ENCODE assay signal across 31 mouse cellular contexts in genomic region chr4:133445727-133446126, GRCm38 (mm10). TPM values are rescaled to one million over a fixed set of nuclear protein-coding genes. Genes with fewer than 3 reads are reported as not detected.
"Had no signal": no experiment of that assay in that cellular context is flagged by ENCODE, and none has a peak within 500 bp of the region (broad histone marks: within the 10 kb centered on the region; RNA-seq: fewer than 3 reads in every experiment).

No protein-coding gene starts in this region.

- H3K4me1 ChIP-seq: liver, embryonic 12.5 days had no signal

- H3K4me3 ChIP-seq: heart, adult 2 months; heart, embryonic 13.5 days; heart, embryonic 15.5 days; hindbrain, embryonic 13.5 days; hindbrain, embryonic 15.5 days; intestine, embryonic 15.5 days; kidney, embryonic 15.5 days; limb, embryonic 13.5 days; limb, embryonic 15.5 days; liver, embryonic 12.5 days had no signal

- H3K27ac ChIP-seq: heart, adult 2 months; heart, embryonic 13.5 days; heart, embryonic 15.5 days; hindbrain, embryonic 13.5 days; hindbrain, embryonic 15.5 days; intestine, embryonic 15.5 days; kidney, embryonic 15.5 days; kidney, postnatal 0 days; limb, embryonic 13.5 days; limb, embryonic 15.5 days; liver, embryonic 12.5 days; liver, embryonic 14.5 days had no signal

- DNase-seq: gastrocnemius, postnatal 14 days; gastrocnemius, postnatal 36 days; heart, adult 11 months; heart, adult 2 months; heart, postnatal 14 days; heart, postnatal 36 days; kidney, adult 2 months; kidney, adult 9 months; kidney, postnatal 14 days; kidney, postnatal 36 days; layer of hippocampus, adult 9-11 months; layer of hippocampus, postnatal 36 days; left cerebral cortex, postnatal 4 days had no signal

- H3K27me3 ChIP-seq: heart, embryonic 15.5 days; hindbrain, embryonic 15.5 days; intestine, embryonic 15.5 days; limb, embryonic 13.5 days; limb, embryonic 15.5 days had no signal

- H3K36me3 ChIP-seq: heart, embryonic 13.5 days; heart, embryonic 15.5 days; hindbrain, embryonic 13.5 days; hindbrain, embryonic 15.5 days; intestine, embryonic 15.5 days; kidney, embryonic 15.5 days; limb, embryonic 13.5 days; limb, embryonic 15.5 days; liver, embryonic 12.5 days had no signal

- H3K4me2 ChIP-seq: heart, embryonic 11.5 days; heart, embryonic 13.5 days; heart, embryonic 15.5 days; hindbrain, embryonic 13.5 days; hindbrain, embryonic 15.5 days; intestine, embryonic 15.5 days; kidney, embryonic 15.5 days; limb, embryonic 13.5 days; limb, embryonic 15.5 days; liver, embryonic 12.5 days had no signal

- H3K9ac ChIP-seq: heart, embryonic 13.5 days; heart, embryonic 15.5 days; hindbrain, embryonic 13.5 days; hindbrain, embryonic 15.5 days; intestine, embryonic 15.5 days; kidney, embryonic 15.5 days; limb, embryonic 13.5 days; limb, embryonic 15.5 days; liver, embryonic 12.5 days; liver, embryonic 14.5 days had no signal

- ATAC-seq: inflammation-experienced regulatory T-cells, adult 6 months; intestine, embryonic 15.5 days; intestine, postnatal 0 days; liver, embryonic 12.5 days had no signal

- H3K9me3 ChIP-seq: heart, embryonic 13.5 days; heart, embryonic 15.5 days; hindbrain, embryonic 13.5 days; hindbrain, embryonic 15.5 days; intestine, embryonic 15.5 days; kidney, embryonic 15.5 days; limb, embryonic 13.5 days; limb, embryonic 15.5 days; liver, embryonic 12.5 days had no signal

RNA-seq across cellular contexts. Expression of gene Tent5b, which starts 34.2 kb away (rescaled TPM):
- total RNA-seq: hematopoietic stem cell, adult 5-6 weeks; layer of hippocampus, adult 18-20 months; layer of hippocampus, postnatal 36 days; left cerebral cortex, postnatal 10 days; left cerebral cortex, postnatal 4 days had no signal
- polyA plus RNA-seq: inflammation-experienced regulatory T-cells, adult 6 months; liver, embryonic 12.5 days had no signal

RNA-seq across cellular contexts. Expression of gene Trnp1, which starts 52.6 kb away (rescaled TPM):
- total RNA-seq: hematopoietic stem cell, adult 5-6 weeks; liver, adult 2 months had no signal
- polyA plus RNA-seq: inflammation-experienced regulatory T-cells, adult 6 months had no signal
